Mouse (Mus musculus): ENCODE measurements at regions not wholly inside any gene's neighbourhood (a gene's known extent, or its start where the extent isn't known, plus 50 kb on each side); places are given as distances from the start of the nearest gene placed in this dataset.
"Not testable (repeated sequence)": the region's sequence is repeated elsewhere in the genome, so short reads cannot be mapped to it uniquely, and the experiment has no call there.

- ATAC-seq (no peak), DNase-seq (ENCODE audit: low read depth, low spot score) (no peak)
- ChIA-PET CTCF (no interaction called here), POLR2A (no interaction called here)
- in situ Hi-C loops (cut with MboI; ENCODE audit: low pct_unique_long_range_greater_than_20kb), result no loop called here
- no peaks in the 10 kb centered on the region for H3K27me3 ChIP-seq
- TF ChIP-seq CTCF (IDR thresholded peaks at IDR 0.05), result no peak
Measured at GRCm38 (mm10) chr2:43072964-43073619, 419.7 kb upstream of the Lrp1b start.

DNA sequence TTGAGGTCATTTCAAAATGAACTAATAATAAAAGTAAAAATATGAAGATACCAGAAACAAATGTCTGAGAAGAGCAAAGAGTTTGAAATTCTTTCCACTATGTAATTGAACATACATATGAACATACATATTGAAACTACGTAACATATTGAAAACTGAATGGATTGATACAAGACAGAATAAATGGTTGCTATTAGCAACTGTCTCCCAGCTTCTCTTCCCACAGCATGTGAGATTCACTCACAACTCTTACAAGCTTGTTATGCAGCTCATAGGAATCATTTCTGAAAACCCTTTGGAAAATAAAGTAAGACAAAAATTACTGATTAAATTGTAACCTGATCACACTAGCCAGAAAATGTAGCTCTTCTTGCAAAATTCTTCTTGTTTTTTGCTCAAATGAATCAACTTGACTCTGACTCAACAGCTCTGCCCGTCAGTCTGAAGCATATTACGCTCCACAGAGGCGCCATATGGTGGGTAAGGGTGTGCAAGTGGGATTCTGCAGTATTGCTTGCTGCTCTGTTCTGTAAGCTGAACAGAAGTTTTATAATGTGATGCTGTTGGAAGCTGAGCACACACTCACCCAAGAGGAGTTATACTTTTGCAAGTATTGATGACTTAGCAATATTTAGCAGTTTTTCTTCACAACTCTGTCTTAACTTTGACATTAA is 444.3 kb upstream of the Lrp1b start:
- POLR2A ChIA-PET, result no interaction called here
- CTCF ChIA-PET, result no interaction called here
- TF ChIP-seq CTCF (IDR thresholded peaks at IDR 0.05), result no peak
- no peak for DNase-seq (ENCODE audit: low read depth, low spot score)
- in situ Hi-C loops (cut with MboI; ENCODE audit: low pct_unique_long_range_greater_than_20kb), result no loop called here
- no peak for ATAC-seq
- no peaks in the 10 kb centered on the region for H3K27me3 ChIP-seq

DNA sequence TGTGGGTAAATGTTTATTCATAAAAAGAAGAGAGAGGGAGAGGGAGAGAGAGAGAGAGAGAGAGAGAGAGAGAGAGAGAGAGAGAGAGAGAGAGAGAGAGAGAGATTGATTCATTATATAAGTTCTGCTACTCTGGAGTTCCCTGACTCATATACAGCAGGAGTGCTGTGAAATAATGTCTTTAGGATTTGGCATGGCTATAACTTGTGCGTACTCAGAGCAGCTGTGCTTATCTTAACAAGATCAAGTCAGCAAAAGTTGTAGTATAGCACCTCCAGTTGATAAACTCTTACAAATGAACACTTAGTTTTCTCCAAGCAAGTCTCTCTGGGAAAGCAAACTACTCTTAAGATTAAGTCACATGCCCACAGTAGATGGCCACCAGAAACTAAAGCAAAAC is 435.3 kb upstream of the Kynu start:
- no peaks in the 10 kb centered on the region for H3K27me3 ChIP-seq
- TF ChIP-seq CTCF (IDR thresholded peaks at IDR 0.05), result no peak
- DNase-seq (ENCODE audit: low read depth, low spot score) (no peak), ATAC-seq (no peak)
- in situ Hi-C loops (cut with MboI; ENCODE audit: low pct_unique_long_range_greater_than_20kb), result no loop called here
- POLR2A ChIA-PET, result no interaction called here
- CTCF ChIA-PET, result interaction anchor here (0.7 kb wide), 1 partner anchor 523 kb away, joined by 3 read pairs; no protein-coding TSS in a partner anchor

DNA sequence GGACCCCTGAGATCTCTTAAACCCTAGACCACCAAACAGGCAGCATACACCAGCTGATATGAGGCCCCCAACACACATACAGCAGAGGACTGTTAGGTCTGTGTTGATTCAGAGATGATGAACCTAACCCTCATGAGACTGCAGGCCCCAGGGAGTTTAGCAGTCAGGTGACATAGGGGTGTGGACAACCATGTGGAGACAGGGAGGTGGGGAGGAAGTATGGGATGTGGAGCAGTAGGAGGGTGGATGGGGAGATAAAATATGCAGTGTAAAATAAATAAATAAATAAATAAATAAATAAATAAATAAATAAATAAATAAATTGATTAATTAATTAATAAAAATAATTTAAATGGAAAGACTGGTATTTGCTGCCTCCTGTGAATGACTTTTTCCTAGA is 401.6 kb upstream of the Kynu start:
- POLR2A ChIA-PET, result no interaction called here
- in situ Hi-C loops (cut with MboI; ENCODE audit: low pct_unique_long_range_greater_than_20kb), result no loop called here
- no peak for ATAC-seq
- CTCF ChIA-PET, result no interaction called here
- H3K27me3 ChIP-seq, result no peaks in the 10 kb centered on the region
- TF ChIP-seq CTCF (IDR thresholded peaks at IDR 0.05), result no peak
- DNase-seq (ENCODE audit: low read depth, low spot score), result no peak

GRCm38 (mm10) chr2:43182105-43182504 is 373.0 kb upstream of the Kynu start:
- in situ Hi-C loops (cut with MboI; ENCODE audit: low pct_unique_long_range_greater_than_20kb), result no loop called here
- POLR2A ChIA-PET, result no interaction called here

DNA sequence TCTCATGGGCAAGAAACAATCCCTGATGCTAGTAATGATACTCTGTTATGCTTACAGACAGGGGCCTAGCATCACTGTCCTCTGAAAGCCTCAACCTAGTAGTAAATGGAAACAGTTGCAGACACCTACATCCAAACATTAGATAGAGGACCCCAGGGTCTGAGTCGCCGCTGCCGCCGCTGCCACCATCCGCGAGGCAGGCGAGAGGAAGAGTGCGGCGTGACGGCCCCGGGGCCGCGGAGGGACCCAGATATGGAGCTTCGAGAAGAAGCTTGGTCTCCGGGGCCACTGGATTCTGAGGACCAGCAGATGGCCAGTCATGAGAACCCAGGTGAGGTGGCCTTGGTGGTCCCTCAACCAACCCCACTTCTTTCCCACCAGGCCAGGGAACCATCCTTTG is 359.6 kb upstream of the Kynu start:
- CTCF ChIA-PET; in situ Hi-C loops (cut with MboI; ENCODE audit: low pct_unique_long_range_greater_than_20kb); DNase-seq (ENCODE audit: low read depth, low spot score); H3K27me3 ChIP-seq; POLR2A ChIA-PET; ATAC-seq: not testable (repeated sequence)

More at GRCm38 (mm10) chr2:43182105-43182504, 373.0 kb upstream of the Kynu start:
- ATAC-seq, result no peak
- no peak for TF ChIP-seq CTCF (IDR thresholded peaks at IDR 0.05)
- DNase-seq (ENCODE audit: low read depth, low spot score), result no peak
- H3K27me3 ChIP-seq, result no peaks in the 10 kb centered on the region
- CTCF ChIA-PET, result no interaction called here

DNA sequence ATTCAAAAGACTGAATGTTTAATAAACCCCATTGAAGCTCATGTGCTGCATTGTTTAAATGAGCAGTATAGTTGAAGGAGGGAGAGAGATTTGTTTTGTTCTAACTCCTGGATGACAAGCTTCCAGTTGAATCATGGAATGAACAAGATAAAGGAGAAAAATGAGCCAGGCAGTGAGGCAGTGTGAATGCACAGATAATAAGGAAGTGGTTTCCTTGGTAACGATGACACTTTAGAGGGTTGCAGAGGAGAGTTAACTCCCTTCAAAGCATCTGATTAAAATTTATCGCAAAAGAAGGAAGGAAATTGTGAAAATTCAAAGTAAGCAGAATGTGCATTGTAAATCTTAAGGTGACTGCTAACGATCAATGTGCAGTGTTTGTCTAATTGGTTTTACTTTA is 346.9 kb upstream of the Kynu start:
- ATAC-seq (no peak), DNase-seq (ENCODE audit: low read depth, low spot score) (no peak)
- CTCF ChIA-PET, result no interaction called here
- POLR2A ChIA-PET, result no interaction called here
- TF ChIP-seq CTCF (IDR thresholded peaks at IDR 0.05), result no peak
- in situ Hi-C loops (cut with MboI; ENCODE audit: low pct_unique_long_range_greater_than_20kb), result no loop called here
- no peaks in the 10 kb centered on the region for H3K27me3 ChIP-seq

DNA sequence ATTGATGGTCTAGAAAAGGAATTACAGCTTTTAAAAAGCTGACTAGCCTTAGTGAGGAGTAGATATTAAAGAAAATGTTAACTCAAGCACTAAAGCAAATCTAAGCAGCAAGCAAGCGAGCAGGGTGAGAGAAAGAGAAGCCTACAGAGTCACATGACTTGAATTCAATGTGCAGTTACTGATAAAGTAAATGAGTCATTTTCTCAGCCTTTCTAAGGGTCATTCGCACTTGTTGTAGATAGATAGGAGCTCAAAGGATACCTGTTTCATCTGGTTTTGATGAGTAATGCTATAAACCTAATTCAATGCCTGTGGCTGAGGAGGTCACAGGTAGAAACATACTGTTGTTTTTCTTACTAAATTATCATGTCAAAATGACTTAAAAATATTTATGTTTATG is 341.2 kb upstream of the Kynu start:
- no peaks in the 10 kb centered on the region for H3K27me3 ChIP-seq
- DNase-seq (ENCODE audit: low read depth, low spot score) (no peak), ATAC-seq (no peak)
- in situ Hi-C loops (cut with MboI; ENCODE audit: low pct_unique_long_range_greater_than_20kb), result no loop called here
- TF ChIP-seq CTCF (IDR thresholded peaks at IDR 0.05), result no peak
- ChIA-PET POLR2A (no interaction called here), CTCF (no interaction called here)

- no peaks in the 10 kb centered on the region for H3K27me3 ChIP-seq
- POLR2A ChIA-PET, result no interaction called here
- no peak for TF ChIP-seq CTCF (IDR thresholded peaks at IDR 0.05)
- in situ Hi-C loops (cut with MboI; ENCODE audit: low pct_unique_long_range_greater_than_20kb), result no loop called here
- DNase-seq (ENCODE audit: low read depth, low spot score), result no peak
- CTCF ChIA-PET, result no interaction called here
- no peak for ATAC-seq
Measured at GRCm38 (mm10) chr2:43217119-43217518, 338.0 kb upstream of the Kynu start.

GRCm38 (mm10) chr2:43222721-43223120 is 332.4 kb upstream of the Kynu start:
- ATAC-seq, result no peak
- ChIA-PET CTCF (no interaction called here), POLR2A (no interaction called here)
- no peak for DNase-seq (ENCODE audit: low read depth, low spot score)
- no peaks in the 10 kb centered on the region for H3K27me3 ChIP-seq
- in situ Hi-C loops (cut with MboI; ENCODE audit: low pct_unique_long_range_greater_than_20kb), result no loop called here
- TF ChIP-seq CTCF (IDR thresholded peaks at IDR 0.05), result no peak

- CTCF ChIA-PET; ATAC-seq; POLR2A ChIA-PET; in situ Hi-C loops (cut with MboI; ENCODE audit: low pct_unique_long_range_greater_than_20kb); H3K27me3 ChIP-seq; DNase-seq (ENCODE audit: low read depth, low spot score): not testable (repeated sequence)
Measured at GRCm38 (mm10) chr2:43224728-43225127, 330.4 kb upstream of the Kynu start.

GRCm38 (mm10) chr2:43246786-43247185 is 308.3 kb upstream of the Kynu start:
- DNase-seq (ENCODE audit: low read depth, low spot score), result no peak
- TF ChIP-seq CTCF (IDR thresholded peaks at IDR 0.05), result no peak
- in situ Hi-C loops (cut with MboI; ENCODE audit: low pct_unique_long_range_greater_than_20kb), result no loop called here
- POLR2A ChIA-PET, result no interaction called here
- CTCF ChIA-PET, result no interaction called here
- ATAC-seq, result no peak
- H3K27me3 ChIP-seq, result no peaks in the 10 kb centered on the region

All from Patski (cell line).